Mouse (Mus musculus) liver, embryonic 14.5 days (tissue): ENCODE measurements at regions not wholly inside any gene's neighbourhood (a gene's known extent, or its start where the extent isn't known, plus 50 kb on each side); places are given as distances from the start of the nearest gene placed in this dataset.

Source experiments
- ATAC-seq: fragments of 200-750 bp; cut with Nextera tagmentation; 2 replicates; pipeline ENCODE4 v1.8.0; 2017; ENCODE audit warnings: moderate number of reproducible peaks, mild to moderate bottlenecking, moderate library complexity; ENCODE audit not compliant: insufficient read depth
- DNase-seq, 3 experiments: peaks; one replicate each; pipeline ENCODE4 v3.0.0-alpha.2; 2012 to 2013; ENCODE audit warnings: low read depth in 3 of 3, low spot score in 3 of 3
- H3K27ac ChIP-seq: fragments of 300-500 bp; sonication (generic); 2 replicates; pipeline ENCODE4 v1.5.1; 2014; ENCODE audit warnings: moderate library complexity, mild to moderate bottlenecking, control low read depth, inconsistent platforms
- H3K27me3 ChIP-seq: fragments of 300-500 bp; sonication (generic); 2 replicates; pipeline ENCODE4 v1.6.1; 2014; ENCODE audit warnings: mild to moderate bottlenecking, low read length, moderate library complexity; ENCODE audit not compliant: control insufficient read depth, insufficient read depth
- H3K36me3 ChIP-seq: fragments of 300-500 bp; sonication (generic); replicated peaks from 2 replicates; pipeline ENCODE4 v1.6.1; 2014; ENCODE audit warnings: low read depth; ENCODE audit not compliant: control insufficient read depth, insufficient read depth
- H3K4me1 ChIP-seq, 2 experiments: fragments of 200-500 bp in 1 of 2; fragments of 300-500 bp in 1 of 2; sonication (generic) in 1 of 2; replicated peaks; 2 replicates each; pipeline ENCODE4 v1.6.1; 2012 to 2014; ENCODE audit warnings: antibody characterized with exemption in 1 of 2, inconsistent platforms in 1 of 2, low read length in 1 of 2; ENCODE audit not compliant: control insufficient read depth in 2 of 2, insufficient read depth in 2 of 2
- H3K4me2 ChIP-seq: fragments of 300-500 bp; sonication (generic); 2 replicates; pipeline ENCODE4 v1.6.1; 2014; ENCODE audit warnings: low read depth, mild to moderate bottlenecking, control low read depth, moderate library complexity
- H3K4me3 ChIP-seq, 2 experiments: fragments of 200-500 bp in 1 of 2; fragments of 300-500 bp in 1 of 2; sonication (generic) in 1 of 2; 2 replicates each; pipeline ENCODE4 v1.5.1; 2012 to 2014; ENCODE audit warnings: low read depth in 2 of 2, low read length in 2 of 2, mild to moderate bottlenecking in 2 of 2, control low read depth in 1 of 2, inconsistent platforms in 1 of 2, moderate library complexity in 1 of 2; ENCODE audit not compliant: insufficient read depth in 1 of 2
- H3K9ac ChIP-seq: fragments of 300-500 bp; sonication (generic); replicated peaks from 2 replicates; pipeline ENCODE4 v1.6.1; 2014; ENCODE audit warnings: mild to moderate bottlenecking, control low read depth, moderate library complexity
- H3K9me3 ChIP-seq: fragments of 300-500 bp; sonication (generic); 2 replicates; pipeline ENCODE4 v1.6.1; 2016; ENCODE audit warnings: low read length, mixed read lengths; ENCODE audit not compliant: control insufficient read depth
- CTCF ChIP-seq: IDR thresholded peaks from 2 replicates; pipeline ENCODE4 v1.5.1; 2016; ENCODE audit warnings: antibody characterized with exemption, low read depth, control low read depth
- EP300 ChIP-seq: IDR thresholded peaks from 2 replicates; pipeline ENCODE4 v1.6.1; 2016; ENCODE audit warnings: antibody characterized with exemption, low read depth
- WGBS: fragments of 180-500 bp; shearing (Covaris S2); extraction: QIAGEN DNeasy Blood & Tissue Kit; methylation state at CpG from one replicate; pipeline ENCODE4 v1.1.7; 2014; ENCODE audit not compliant: insufficient replicate concordance; 5-methylcytosine and 5-hydroxymethylcytosine counted together

DNA sequence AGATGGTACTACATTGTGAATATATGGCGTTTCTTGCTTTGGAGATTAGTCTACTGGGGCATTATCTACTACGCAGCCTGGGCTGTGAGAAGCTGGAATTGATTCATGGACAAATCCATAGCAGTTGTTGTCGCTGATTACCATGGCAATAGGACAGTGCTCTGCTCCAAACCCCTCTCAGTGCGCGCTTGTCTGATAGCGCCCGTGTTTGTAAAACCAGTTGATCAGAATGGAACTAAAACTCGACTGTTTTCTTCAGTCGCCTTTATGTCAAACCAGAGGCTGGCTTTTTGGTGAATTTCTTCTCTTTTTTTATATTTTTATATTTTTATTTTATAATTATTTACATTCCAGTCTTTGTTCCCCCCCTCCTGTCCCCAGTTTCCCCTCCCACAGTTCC lies 138.5 kb upstream of the Gm5148 start:
- Histone ChIP-seq H3K4me2 (no peak overlapping the region), H3K36me3 (no peaks in the 10 kb centered on the region), H3K4me3 (no peak overlapping the region), H3K27me3 (no peaks in the 10 kb centered on the region), H3K9me3 (no peaks in the 10 kb centered on the region), H3K9ac (no peak overlapping the region), H3K27ac (no peak overlapping the region), H3K4me1 (0 out of 4 replicates have a peak, but pooled peaks cover 0 to 2% of the 10 kb centered on the region in 2 experiments)
- ATAC-seq (no peak), DNase-seq (no peak)
- no peak for TF ChIP-seq EP300
- no peak for TF ChIP-seq CTCF
- 76% methylated on average over 9 of the region's 9 CpGs for WGBS

- ATAC-seq = no peak
- TF ChIP-seq EP300 (no peak), CTCF (no peak)
- no peak for DNase-seq
- no peaks in the 10 kb centered on the region for H3K9me3 ChIP-seq
- no peak overlapping the region for H3K4me3 ChIP-seq
- no peaks in the 10 kb centered on the region for H3K36me3 ChIP-seq
- H3K27me3 ChIP-seq = no peaks in the 10 kb centered on the region
- WGBS = 59% methylated on average over 9 of the region's 9 CpGs
- no peak overlapping the region for H3K9ac ChIP-seq
- no peak overlapping the region for H3K4me2 ChIP-seq
- H3K4me1 ChIP-seq = 0 out of 4 replicates have a peak, but pooled peaks cover 0 to 2% of the 10 kb centered on the region in 2 experiments
- H3K27ac ChIP-seq = no peak overlapping the region
Measured at GRCm38 (mm10) chr3:37860715-37861461, 136.6 kb upstream of the Gm5148 start.

GRCm38 (mm10) chr3:37860034-37860714 lies 135.9 kb upstream of the Gm5148 start:
- TF ChIP-seq CTCF (no peak), EP300 (no peak)
- Histone ChIP-seq H3K9me3 (no peaks in the 10 kb centered on the region), H3K4me2 (no peak overlapping the region), H3K27me3 (no peaks in the 10 kb centered on the region), H3K4me3 (no peak overlapping the region), H3K36me3 (no peaks in the 10 kb centered on the region), H3K9ac (no peak overlapping the region), H3K27ac (no peak overlapping the region), H3K4me1 (0 out of 4 replicates have a peak, but pooled peaks cover 0 to 2% of the 10 kb centered on the region in 2 experiments)
- no peak for DNase-seq
- 55% methylated on average over 13 of the region's 13 CpGs for WGBS
- ATAC-seq = no peak

- no peak overlapping the region for H3K4me3 ChIP-seq
- DNase-seq = no peak
- no peak overlapping the region for H3K27ac ChIP-seq
- H3K9me3 ChIP-seq = no peaks in the 10 kb centered on the region
- H3K4me2 ChIP-seq = no peak overlapping the region
- H3K9ac ChIP-seq = no peak overlapping the region
- ATAC-seq = no peak
- TF ChIP-seq CTCF = no peak
- no peak for TF ChIP-seq EP300
- 0 out of 4 replicates have a peak, but pooled peaks cover 0 to 2% of the 10 kb centered on the region in 2 experiments for H3K4me1 ChIP-seq
- no peaks in the 10 kb centered on the region for H3K27me3 ChIP-seq
- whole genome bisulfite sequencing = 62% methylated on average over 6 of the region's 6 CpGs
- H3K36me3 ChIP-seq = no peaks in the 10 kb centered on the region
Measured at GRCm38 (mm10) chr3:37858624-37859302, 134.5 kb upstream of the Gm5148 start.
